Mouse (Mus musculus) kidney, postnatal 4 days (tissue): ENCODE measurements at regions not wholly inside any gene's neighbourhood (a gene's known extent, or its start where the extent isn't known, plus 50 kb on each side); places are given as distances from the start of the nearest gene placed in this dataset.

ENCODE experiments used
- DNase-seq, 2 experiments: peaks; one replicate each; pipeline ENCODE4 v3.0.0; 2021; ENCODE audit warnings: mixed read lengths in 2 of 2

DNA sequence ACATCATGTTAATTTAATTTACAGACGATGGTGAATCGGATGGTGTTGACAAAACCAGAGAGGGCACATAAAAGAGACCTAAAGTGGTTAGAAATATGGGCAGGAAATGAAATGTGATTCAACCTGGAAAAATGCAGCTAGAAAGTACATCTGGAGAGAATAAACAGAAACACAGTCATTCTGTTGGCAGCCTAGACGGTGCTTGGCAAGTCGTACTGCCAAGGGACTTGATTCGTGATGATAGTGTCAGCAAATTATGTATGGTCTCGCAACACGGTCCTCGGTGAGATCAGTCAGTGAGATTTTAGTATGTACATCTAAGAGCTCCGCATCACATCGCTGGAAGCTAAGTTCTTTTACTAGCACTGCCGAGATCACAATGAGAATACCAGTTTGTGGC lies 338.3 kb upstream of the Pmfbp1 start:
- DNase-seq = peak; percentile 20 to 36

DNA sequence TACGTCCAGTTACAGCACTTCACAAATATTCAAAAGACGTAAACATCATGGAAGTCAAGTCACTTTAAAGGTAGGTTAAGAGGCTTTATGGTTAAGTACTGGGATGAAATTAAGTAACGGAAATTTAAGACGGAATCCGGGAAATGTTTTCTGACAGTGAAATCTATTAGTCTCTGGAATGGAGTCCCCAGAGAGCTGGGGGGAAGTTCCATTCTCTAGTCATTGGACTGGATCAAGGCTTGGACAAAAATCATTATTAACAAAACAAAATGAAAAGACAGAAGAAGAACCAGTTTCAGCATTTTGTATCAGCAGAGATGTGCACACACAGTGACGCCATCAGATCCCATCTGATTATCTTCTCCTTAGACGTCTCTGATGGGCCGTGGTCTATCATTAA lies 337.8 kb upstream of the Pmfbp1 start:
- no peak for DNase-seq

DNA sequence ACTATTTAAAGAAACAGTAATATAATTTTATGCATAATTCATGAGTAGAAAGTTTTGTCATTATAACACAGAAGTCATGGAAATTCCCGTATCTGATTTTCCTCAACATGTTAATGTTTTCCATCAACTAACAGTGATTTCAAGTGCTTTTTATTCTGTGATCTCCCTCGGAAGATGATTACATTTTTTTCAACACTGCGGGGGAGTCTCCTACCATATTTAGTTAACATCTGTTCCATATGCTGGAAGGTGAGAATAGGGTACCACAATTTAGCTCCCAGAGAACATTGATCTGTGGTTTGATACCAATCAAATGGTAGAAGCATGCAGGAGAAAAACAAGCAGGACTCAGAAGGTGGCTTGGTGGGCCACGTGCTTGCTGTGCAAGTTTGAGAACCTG lies 321.1 kb upstream of the Pmfbp1 start:
- DNase-seq = no peak

DNA sequence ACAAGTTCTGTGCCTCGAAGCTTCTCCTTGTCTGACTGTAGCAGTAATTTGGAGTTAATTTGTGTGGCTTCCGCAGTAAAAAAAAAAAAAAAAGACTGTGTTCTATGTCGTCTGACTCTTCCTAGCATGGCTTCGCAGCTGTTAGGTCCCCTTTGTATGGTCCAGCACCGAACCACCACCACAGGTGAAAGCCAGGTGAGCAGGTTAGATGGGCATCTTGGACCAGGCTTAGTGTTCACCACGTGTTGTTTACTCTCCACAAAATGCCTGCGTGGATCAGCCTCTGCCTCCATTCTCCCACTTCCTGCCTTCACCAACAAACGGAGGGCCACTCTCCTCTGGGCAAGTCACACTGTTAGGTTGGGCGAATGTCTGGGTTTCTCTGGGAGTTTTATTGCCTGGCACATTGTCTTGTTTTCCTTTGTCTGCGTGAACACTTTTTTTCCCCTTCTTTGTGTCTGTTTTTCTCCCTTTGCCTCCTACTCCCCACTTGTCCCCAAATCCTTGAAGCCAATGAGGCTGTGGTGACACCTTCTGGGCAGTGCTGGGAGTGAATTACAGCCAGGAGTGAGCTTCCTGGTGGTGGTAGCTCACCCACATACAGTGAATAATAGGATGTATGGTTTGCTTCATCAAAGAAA lies 308.1 kb upstream of the Pmfbp1 start:
- DNase-seq = peak; percentile 85 to 86

DNA sequence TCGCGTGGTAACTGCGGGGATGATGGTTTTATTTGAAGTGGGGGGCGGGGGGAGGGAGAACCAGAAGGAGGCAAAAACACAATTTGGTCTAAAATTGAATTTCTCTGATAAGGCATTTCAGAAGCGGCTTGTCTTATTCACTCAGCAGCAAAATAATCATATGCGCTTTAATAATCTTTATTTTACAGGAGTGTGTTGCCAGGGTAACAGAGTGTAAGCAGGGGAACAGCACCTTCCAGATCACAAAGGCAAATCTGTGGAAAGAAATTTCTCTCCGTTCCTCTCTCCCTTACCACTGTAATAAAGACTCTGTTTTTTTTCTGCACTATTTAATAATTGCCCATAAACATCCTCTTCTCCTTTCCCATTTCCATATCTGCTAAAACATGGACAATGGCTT lies 306.2 kb upstream of the Pmfbp1 start:
- DNase-seq = no peak

DNA sequence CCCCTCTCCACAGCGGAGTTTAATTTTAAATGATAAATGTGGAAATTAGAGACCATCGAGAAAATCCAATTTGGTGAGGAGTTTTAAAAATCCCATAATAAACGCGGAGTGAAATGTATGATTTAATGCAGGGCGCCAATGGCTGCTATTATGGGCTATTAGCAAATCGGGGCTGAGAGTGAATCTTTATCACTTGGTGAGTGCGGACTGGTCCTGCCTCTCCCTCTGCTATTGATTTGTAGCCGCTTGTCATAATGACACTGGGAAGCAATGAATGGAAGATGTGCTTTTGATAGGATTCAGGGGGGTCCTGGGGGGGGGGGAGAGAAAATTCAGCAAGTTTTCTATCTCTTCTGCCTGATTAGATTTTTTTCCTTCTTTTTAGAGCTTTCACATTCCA lies 279.6 kb upstream of the Pmfbp1 start:
- no peak for DNase-seq

DNA sequence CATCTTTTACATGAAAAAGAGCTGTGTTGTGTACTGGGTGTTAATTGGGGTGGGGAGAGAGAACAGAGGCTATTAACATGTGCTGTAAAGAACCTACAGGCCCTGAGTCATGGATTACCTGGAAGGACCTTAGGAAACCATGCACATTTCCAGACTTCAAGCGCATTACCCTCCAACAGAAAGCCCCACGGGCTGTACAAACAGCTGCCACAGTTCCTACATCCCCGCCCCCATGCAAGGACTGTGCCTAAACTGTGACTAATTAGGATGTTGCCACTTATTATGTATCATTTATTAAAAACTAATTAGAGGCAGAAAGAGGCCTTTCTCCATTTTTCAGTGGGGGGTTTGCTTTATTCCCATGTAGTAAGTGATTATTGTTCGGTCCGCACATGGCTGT lies 277.5 kb upstream of the Pmfbp1 start:
- no peak for DNase-seq

DNA sequence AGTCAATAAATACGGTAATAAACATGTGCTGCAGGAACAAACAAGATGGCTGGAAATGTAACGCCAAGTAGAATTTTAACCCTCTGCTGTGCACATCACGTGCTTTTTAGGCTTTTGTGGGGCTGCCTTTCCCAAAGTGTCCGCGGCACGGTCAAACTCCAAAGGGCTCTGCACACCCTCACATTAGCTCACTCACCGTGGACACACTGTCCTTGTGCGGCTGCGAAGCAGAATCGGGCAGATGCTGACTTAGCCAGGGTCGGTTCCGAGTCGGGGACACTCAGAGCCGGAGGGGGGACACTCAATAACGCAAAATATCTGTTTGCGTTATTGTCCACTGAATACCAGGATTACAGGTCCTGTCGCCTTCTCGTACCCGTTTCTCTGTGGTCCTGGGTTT lies 276.5 kb upstream of the Pmfbp1 start:
- no peak for DNase-seq

DNA sequence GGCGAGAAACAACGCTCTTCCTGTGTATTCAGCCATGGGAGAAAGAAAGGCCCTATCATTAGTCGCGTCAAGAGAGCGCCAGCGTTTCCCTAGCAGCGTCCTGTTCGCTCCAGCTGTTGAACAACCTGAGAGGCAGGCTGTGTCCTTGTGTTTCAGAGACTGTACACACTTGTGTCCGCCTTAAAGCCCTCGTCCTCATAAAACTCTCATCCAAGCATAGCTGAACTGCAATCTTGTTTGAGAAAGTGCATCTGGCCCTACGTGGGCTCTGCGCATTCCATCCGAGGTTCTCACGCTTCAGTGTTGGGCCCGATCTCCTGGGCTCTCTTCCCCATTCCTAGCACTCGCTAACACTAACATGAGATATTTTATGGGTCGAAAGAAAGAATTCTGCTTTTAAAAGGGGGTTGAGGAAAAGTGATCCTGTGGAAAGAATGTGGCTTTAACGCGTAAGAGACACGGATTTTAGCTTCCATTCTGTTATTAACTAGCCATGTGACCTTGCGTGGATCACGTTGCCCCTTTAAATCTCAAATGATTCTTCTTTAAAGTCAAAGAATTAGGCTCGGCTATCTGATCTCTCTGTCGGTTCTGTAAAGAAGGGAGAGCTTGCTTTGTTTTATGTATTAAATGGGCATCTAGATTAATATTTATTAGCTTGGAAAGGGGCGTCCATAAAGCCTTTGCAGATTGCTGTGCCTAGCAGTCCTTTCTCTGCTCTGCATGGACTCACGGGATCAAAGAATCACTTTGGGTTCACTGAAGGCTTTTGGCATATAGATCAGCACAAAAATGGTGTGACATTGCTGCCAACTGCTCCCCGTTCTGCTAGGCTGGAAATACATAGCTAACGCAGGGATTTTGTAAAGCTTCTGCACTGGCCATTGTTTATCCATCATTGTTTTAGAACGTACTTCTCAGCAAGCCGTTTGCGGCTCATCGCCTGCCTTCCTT lies 261.3 kb upstream of the Pmfbp1 start:
- DNase-seq = peak; percentile 43 to 59

DNA sequence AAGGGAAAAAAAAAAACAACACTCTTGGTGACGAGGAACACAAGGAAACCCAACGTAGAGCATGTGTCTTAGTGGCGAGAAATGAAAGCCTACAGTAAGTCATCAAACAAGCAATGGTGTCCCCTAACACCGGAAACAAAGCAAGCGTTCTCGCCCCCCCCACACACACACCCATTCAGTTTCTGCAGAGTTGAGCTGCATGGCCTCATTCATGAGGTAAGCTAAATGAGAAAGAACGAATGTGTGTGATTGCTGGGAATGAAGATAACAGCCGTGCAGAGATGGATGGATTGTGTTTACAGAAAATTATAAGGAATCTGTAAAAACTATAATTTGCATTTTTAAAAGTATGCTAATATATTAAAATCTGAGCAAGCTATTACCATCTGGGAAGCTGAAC lies 248.3 kb upstream of the Pmfbp1 start:
- no peak for DNase-seq

DNA sequence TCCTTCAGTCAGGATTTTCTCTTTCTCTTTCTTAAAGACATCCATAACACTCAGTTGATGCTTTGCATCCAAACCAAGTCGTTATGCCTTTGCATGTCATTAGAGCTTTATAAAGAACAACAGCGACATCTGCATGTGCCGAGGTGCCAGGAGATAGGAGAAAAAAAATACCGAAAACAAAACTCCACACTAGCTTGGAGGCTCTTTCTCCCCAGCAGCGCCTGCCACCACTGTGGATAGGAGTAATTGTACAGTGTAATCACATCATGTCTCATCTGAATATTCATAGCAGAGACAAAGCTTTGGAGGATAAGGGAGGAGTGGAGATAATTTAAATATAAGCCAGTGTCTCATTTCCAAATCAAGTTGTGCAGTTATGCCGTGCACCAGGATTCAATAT lies 246.0 kb upstream of the Pmfbp1 start:
- no peak for DNase-seq

DNA sequence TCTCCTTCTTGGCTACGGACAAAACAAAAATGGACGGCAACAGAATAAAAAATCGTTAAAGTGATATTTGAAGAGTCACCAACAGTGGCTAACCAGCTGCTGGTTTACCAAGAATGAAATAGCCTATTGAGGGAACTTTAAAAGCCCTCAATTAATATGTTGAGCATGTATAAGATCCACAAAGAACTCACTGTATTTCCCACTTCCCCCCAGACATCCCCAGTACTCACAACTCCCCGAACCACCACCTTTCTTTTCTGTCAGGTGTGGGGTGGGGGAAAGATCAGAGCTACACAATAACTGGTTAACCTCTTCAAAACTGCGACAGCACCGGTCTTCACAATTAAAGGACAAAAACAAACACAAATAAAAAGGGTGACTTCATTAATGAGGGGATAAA lies 245.5 kb upstream of the Pmfbp1 start:
- no peak for DNase-seq

DNA sequence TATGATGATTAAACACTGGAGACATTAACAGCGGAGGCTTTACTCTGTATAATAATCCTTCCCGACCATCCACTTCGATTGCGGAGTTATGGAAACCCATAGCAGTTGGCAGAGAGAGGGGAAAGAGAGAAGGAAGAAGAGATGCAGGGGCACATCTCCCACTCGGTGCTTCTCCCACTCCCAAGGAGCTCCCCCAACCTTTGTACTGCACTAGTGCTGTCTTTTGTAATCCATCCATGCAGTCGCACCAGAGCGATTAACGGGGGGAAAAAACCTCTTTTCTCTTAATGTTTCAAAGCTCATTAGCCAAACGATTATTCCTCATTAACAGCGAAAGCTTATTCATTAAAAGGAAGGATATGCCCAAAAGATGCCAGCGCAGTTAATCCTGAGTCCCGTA lies 244.6 kb upstream of the Pmfbp1 start:
- no peak for DNase-seq

DNA sequence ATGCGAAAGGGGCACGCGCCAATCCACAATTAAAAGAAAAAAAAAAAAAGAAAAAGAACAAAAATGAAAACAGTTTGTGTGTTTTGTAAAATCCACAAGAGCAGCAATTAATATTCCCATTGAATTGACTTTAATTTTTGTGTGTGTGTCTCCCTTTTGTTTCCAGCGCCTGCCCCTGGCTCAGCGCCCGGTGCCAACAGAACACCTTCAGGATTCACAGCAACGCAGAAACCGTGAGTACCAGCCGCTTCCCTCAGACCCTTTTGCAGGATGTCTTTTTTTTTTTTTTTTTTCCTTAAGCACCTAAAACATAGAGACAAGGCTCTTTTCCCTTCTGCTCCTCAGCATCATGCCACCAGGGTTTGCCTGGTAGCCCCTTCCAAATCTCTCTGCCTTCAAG lies 244.1 kb upstream of the Pmfbp1 start:
- no peak for DNase-seq

DNA sequence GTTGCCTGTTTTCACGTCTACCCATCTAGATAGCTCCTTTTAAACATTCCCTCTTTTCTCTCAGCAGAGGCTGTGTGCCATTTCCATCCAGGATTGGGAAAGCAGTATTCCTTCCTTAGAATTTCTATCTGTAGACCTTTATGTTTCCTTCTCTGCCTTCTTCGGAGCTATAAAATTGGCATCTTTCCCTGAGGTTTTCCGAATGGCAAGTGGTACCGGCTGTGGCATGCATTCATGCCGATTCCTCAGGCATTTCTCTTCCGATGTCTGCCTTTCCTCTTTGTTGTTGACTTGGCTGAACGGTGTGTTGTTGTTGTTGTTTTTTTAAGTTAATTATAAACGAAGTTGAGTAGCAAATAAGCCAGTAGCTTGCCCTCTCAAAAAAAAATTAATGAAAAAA lies 243.3 kb upstream of the Pmfbp1 start:
- no peak for DNase-seq

DNA sequence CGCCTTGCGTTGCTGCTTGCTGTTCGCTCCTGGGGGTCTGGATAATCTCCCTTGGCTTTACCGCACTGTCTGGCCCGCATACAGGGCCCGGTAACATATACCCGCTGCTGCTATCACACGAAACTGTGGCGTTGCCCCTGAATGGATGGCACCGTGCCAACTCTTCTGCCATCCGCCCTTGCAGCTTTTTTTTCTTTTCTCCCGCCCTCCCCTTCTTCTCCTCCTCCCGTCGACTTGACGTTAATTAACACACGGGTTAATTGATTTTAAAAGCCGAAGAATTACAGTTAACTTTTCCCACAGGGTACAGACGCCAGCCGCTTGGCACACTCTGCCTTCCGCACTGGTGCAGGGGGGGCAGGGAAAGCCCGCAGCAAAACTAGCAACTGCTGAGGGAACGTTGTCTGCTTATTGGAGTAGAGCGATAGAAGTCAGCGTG lies 242.4 kb upstream of the Pmfbp1 start:
- DNase-seq = peak; percentile 14 to 33

DNA sequence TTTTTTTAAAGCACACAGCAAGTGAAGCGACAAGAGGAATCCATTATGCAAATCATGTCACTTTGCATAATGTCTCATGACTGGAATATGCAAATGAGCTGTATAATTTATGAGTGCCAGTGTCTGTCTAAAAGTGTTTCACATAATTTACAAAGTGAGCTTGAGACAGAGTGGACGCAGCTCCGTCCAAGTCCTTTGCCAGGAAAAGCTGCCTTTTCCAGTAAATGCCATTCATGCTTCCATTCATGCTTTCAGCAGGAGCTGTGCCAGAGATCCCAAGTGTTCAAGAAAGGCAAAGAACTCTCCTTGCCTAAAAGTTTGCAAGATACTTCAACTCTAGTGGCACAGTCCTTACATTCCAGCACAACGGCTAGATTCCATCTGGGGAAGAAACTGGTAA lies 241.4 kb upstream of the Pmfbp1 start:
- no peak for DNase-seq

DNA sequence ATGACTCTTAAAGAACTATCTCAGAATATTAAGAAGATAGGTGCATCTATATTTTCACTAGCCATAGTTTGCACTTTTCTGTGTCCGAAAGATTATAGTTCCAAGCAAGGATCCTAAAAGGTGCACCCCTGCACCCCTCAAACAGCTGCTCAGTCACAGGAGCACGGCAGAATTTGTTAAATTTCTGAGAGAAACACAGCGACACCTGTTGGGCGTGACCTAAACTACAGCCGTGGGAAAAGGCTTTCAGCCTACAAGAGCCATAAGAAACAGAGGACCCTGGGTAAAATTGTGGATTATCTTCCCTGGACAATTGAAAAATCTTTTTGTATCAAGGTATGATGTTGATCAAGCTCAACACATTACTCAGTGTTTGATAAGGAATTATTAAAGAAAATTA lies 214.7 kb upstream of the Pmfbp1 start:
- peak; percentile 66 to 73 for DNase-seq

DNA sequence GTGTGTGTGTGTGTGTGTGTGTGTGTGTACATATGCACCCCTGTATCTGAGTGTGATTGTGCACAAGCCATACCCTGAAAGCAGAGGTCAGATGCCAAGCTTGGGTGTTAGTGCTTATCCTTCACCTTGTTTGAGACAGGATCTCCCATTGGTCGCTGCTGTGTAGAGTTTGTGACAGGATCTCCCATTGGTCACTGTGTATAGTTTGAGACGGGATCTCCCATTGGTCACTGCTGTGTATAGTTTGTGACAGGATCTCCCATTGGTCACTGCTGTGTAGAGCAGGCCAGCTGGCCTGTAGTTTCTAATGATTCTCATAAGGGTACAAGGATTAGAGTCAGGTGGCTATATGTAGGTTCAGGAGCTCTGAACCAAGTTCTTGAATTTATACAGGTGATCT lies 213.3 kb upstream of the Pmfbp1 start:
- DNase-seq = no peak

DNA sequence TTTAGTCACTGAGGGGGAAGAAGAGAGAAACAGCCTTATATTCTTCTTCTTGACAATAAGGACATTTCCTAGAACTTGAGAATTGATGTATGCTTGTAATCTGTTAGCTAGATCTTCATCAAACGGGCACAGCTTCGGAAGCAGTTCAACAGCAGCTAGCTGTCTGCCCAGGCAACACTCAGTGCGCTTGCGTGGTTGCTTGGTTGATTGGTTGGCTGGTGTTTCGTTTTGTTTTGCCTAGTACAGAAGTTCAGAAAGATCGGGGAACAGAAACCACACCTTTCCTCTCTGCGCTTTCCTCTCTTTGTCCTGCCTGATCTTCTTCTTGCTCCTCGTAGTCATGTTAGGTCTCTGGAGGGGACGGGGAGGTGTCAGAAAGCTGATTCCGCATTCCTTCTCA lies 212.2 kb upstream of the Pmfbp1 start:
- DNase-seq = no peak

DNA sequence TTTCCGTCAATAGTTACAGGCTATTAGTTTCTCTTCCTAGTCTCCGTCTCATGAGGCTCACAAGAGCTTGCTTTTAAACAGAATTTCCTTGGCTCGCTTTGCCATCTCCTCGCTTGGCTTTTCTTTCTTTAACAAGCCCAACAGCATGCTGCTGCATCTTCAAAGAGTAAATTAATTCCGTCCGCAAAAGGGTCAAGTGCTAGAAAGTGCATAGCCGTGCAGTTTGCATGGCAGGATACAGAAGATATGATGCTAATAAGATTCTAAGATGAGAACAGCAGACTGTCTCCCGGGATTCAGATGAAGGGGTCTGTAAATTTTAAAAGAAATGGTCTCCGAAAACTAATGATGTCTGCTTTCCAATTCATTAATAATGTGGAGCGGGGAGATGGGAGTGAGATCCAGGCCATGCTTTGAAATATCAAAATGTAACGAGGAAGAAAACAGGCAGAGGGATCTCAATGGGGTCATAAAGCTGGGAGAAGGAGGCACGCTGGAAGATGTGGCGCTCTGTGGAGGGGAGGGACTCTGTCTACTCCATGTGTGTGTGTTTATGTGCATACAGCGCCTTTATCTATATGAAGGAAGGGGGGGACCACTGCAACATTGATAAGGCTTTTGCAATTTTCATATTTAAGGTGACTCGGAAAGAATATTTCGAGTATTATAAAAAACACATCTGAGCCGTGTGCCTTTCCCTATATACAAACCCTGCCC lies 183.0 kb upstream of the Pmfbp1 start:
- DNase-seq = no peak

DNA sequence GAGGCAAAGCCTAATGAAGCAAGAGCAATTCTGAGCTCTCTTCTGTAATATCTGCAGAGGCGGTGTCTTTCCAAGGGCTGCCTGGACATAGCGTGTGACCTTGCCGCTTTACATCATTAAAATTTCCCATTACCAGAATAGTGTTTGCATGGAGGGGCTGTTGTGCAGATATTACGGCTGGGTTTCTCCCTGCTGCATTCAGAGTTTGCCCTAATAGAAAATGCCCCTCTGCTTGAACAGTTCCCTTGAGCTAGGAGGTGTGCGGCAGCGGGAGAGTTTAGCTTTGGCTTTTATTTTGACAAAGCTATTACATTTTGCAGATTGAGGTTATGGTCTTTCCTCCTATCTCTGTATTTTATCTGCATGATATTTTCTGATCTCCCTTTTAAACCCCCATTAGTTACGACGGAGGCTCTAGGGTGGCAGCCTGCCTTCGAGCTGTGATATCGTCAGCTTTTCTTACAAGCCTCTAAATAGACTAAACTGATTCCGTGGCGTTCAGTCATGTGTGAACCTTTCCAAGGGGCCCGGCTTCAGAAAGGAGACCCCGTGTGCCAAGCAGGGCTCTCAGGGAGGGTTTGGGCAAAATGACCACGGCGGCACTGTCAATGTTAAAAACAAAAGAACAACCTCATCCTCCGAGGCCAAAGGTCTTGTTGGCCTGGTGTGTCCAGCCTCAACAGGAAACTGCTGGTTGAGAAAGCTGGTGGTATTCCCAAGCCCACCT lies 182.2 kb upstream of the Pmfbp1 start:
- no peak for DNase-seq

DNA sequence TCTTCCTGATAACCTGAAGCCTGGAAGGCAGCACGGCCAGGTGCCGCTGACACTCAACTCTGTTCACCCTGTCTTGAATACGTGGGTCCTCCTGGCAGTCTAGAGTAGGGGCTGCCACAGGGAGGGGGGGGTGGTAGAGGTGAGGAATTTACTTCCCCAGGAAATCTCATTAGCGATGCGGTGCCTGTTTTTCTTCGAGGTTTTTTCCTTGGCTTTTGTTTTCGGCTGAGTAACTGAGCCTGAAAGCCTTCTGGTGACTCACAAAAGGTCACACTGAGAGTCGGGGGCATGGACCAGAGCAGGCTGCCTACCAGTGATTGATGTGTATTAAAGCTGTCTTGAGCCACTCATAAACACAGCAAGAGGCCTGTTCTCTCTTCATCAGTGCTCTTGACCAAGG lies 181.1 kb upstream of the Pmfbp1 start:
- DNase-seq = peak; percentile 17 to 38
